Mouse (Mus musculus) heart, adult 11 months (tissue): ENCODE results near the gene Fbxo31.

Source experiments
- DNase-seq: peaks from one replicate; pipeline ENCODE4 v3.0.0; 2022

The Fbxo31 gene

GRCm38 (mm10) chr8:121578676-121579451 lies at the start of gene Fbxo31:
Fbxo31 (minus strand) TSS chr8:121578806.
- peak; percentile 99 for DNase-seq

DNA sequence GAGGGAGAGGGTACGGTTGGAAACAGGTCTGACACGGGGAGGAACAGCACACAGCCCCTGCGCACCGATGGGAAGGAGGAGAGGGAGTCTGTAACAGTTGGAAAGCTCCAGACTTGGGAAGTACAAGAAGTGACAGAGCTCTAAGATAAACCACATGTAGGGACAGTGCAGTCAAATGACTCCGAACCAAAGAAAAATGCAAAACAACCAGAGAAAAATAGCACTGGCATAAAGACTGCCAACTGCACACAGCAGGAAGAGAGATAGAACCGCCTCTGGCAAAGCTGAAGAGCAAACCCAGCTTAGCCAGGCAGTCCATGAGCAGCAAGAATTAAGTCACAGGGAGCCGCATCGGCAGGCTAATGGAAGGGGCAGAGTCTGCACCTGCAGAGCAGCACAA lies 44.4 kb upstream of the Fbxo31 start:
- no peak for DNase-seq

DNA sequence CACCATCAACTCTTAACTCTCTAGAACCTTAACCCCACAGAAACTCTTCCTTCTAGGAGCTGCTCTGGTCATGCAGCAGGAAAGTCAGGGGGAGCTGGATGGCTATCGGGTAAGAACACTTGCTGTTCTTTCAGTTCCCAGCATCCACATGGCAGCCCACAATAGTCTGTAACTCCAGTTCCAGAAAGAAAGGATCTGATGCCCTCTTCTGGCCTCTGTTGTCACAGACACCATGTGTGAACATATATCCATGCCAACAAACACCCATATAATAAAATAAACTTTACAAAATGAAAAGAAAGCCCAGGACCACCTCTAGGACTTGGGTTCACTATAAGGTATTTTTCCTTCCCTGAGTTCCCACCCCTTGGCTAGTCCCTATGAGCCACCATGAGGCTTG lies 43.3 kb upstream of the Fbxo31 start:
- no peak for DNase-seq

DNA sequence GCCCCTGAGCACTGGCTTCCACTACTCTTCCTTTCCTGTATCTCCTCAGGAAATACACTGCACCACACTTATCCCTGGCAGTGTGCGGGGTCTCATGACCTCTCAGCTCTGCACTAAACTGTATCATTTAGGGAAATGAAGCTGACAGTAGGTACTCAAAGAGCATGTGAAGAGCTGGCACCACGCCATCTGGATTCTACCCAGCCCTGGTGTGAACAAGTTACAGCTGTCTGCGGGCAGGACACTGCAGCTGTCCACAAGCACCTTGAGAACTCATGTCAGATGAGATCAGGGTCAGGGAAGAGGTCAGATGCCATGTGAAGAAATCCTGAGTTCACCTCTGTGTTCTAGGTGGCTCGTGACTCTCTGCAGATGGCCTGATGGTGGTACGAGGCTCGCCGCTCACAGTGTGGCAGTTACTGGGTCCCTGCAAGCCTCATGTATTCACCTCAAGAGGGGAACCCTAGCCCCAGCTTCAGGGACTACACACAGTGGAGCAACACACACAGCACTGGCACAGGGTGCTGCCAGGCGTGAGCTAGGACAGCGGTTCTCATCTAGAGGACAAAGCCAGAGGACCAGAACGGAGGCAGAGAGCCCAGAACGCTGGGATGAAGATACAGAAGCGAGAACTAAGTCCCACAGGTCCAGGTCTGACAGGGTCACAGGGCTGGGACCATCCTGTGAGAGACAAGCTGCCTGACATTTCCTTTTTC lies 42.4 kb upstream of the Fbxo31 start:
- peak; percentile 96 for DNase-seq

DNA sequence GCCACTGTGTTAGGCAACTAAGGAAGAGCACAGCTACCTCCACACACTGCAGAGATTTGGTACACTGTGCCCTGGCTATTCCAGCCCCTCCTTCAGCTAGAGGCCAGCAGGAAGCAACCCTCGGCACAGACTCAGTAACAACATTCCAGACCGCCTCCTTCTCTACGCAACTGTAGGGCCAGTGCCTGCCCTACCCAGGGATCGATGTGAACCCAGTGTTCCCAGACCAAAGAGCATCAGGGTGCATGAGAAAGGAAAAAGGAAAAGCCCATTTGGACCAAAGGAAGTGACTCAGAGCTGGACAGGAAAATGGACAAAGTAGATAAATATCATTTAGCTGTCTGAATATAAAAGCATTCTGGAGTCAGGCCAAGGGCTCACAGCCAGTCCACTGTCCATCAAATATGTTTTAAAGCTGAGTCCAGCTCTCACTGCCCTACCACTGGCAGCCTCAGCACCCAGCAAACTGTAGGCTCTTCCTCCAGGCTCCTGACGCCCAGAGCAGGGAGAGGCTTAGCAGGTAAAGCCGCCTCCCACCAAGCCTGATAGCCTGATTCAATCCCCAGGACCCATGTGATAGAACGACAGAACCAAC lies 40.9 kb upstream of the Fbxo31 start:
- peak; percentile 99 for DNase-seq

DNA sequence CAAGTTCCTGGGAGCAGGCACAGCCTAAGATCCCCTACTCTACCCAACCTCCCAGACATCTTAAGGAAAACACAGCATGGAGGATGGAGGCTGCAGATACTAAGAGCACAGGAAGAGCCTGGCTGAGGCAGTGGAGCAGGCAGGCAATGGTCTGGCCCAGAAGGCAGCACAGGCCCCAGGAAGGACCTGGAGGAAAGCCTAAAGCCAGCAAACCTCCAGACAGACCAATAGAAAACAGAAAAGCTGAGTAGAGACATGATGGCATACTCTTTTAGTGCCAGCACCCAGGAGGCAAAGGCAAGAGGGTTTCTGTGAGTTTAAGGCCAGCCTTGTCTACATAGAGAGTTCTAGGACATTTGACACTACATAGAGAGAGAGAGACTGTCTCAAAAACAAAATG lies 34.8 kb upstream of the Fbxo31 start:
- no peak for DNase-seq

DNA sequence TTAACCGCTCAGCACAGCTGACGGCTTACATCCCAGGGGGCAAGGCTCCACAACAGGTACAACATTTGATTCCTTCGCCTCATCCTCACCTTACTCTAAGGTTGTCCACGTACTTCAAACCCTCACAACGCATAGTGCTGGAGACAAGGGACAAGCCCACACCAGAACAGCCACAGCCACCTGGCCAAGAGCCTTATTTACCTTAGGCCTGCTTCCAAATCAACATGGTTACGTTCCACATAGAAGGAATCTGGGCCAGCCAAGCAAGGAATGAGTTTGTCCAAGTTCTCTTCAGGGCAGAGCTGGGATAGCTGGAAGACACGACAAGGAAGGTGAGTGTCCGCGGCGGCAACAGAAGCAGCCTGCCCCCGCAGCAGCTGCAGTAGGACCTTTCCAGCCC lies 31.3 kb upstream of the Fbxo31 start:
- no peak for DNase-seq

DNA sequence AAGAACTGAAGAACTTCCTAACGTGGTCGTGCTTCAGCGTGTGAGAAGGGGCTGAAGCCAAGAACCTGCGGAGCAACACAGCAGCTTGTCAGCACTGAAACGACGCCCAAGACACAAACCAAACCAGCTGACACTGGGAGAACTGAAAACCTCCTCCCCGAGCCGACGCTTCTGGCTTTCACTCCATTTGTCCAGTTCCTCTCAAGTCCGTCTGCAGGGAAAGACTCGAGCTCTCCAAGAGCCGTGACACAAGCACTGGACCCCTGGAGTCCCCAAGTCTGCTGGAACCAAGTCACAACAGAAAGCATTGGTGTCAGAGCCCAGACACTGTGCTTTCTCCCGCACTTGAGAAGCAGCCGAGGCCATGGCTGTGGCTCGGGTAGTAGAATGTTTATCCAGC lies 30.6 kb upstream of the Fbxo31 start:
- DNase-seq, result peak; percentile 93

- no peak for DNase-seq
Observed at GRCm38 (mm10) chr8:121607661-121608060, 29.1 kb upstream of the Fbxo31 start.

GRCm38 (mm10) chr8:121603801-121604200 lies 25.2 kb upstream of the Fbxo31 start:
- peak; percentile 92 for DNase-seq

DNA sequence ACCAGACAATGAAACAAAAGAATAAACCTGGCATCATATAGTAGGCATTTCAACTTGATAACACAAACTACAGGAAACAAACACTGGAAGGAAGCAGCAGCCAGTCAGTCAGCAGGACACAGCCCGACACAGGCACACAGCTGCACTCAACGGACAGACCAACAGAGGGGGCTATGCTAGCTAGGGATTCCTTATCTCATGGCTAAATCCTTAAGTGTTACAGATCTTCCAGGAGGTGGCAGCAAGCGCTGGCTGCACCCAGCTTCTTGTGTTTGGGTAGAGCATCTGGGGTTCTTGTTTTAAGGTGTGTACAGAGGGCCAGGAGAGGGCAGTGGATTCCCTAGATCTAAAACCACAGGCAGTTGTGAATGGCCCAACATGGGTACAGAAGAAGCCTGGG lies 24.3 kb upstream of the Fbxo31 start:
- DNase-seq, result peak; percentile 98

DNA sequence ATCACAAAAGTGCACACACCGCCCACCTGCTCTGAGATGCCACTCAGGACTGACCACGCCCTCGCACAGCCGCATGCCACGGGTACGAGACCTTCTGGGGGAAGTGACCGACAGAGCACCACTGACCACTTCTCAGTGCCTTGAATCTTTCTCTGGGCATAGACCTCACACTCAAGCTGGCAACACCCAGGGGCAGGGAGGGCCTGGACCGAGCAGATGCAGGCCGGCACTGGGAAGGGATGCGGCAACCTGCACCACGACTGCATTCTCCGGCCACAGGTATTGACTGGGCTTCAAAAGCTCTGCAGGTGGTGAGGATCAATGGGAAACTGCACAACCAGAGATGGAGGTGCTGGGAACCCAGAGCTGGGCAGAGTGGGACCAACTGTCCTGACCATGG lies 23.8 kb upstream of the Fbxo31 start:
- DNase-seq, result peak; percentile 94

- peak; percentile 92 for DNase-seq
Observed at GRCm38 (mm10) chr8:121599842-121600241, 21.2 kb upstream of the Fbxo31 start.

GRCm38 (mm10) chr8:121598892-121599291 lies 20.3 kb upstream of the Fbxo31 start:
- DNase-seq, result peak; percentile 96

- DNase-seq, result peak; percentile 91
Observed at GRCm38 (mm10) chr8:121598190-121598589, 19.6 kb upstream of the Fbxo31 start.

- peak; percentile 87 for DNase-seq
Observed at GRCm38 (mm10) chr8:121597492-121597891, 18.9 kb upstream of the Fbxo31 start.

DNA sequence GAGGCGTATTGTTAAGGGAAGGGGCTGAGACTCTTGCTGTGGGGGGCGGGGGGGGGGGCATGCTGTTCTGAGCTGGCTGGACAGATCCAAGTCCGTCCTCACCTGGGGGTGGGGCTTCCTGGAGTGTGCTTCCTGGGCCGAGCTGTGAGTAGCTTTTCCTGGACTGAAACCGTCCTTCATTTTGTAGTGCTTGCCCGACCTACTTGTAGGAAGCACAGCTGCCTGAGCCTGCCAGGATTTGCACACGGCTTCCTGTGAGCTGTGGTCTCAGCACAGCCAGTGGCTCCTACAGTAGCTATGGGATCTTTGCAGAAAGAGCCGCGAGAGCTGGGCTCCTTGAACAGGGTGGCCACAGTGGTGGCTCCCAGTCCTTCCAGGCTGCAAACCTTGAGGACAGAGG lies 15.4 kb upstream of the Fbxo31 start:
- peak; percentile 98 for DNase-seq

- DNase-seq, result peak; percentile 92
Observed at GRCm38 (mm10) chr8:121593293-121593692, 14.7 kb upstream of the Fbxo31 start.

DNA sequence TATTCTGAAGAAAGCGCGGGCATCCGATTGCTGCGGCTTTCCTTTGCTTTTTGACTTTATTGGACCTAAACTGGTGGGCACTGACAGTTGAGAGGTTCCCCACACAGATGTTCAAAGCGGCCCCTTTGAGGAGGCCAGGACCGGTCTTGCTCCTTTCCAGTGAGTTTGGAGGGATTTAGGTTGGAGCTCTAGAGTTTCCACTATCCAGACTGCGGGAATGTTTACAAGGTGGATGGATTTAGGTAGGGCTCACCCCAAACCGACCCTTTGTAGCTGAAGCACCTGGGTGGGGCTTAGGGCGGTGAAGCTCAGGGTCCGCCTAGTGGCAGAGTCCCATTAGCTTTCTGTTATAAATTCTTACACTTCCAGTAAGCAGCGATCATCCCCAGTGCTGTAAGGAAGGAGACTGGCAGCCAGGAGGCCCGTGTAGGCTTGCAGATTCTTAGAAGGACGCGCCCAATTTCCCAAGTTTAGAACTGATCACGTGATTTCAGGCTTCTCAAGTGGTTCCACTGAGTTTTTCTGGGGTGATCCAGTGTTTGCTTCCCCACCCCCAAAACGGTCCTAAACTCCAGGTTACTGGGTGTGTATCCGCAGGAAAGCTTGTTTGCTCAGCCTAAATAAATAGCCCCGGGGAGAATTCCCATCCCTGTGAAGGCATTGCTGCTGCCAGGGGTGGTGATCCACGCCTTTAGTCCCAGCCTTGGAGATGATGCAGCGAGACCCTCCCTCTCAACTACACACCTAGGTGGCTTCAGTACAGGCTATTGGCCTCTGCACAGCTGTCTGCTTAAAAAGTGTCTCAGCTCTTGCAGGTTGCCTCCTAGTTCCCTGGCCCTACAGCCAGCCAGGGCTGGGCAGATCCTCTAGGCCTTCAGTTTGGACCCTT lies 12.8 kb upstream of the Fbxo31 start:
- peak; percentile 97 for DNase-seq

GRCm38 (mm10) chr8:121590203-121591177 lies 11.9 kb upstream of the Fbxo31 start, which contains the start of gene Map1lc3b:
Map1lc3b (plus strand) TSS chr8:121590361.
- DNase-seq, result peak; percentile 100

- DNase-seq, result peak; percentile 91
Observed at GRCm38 (mm10) chr8:121589205-121589726, 10.7 kb upstream of the Fbxo31 start.
